Mouse (Mus musculus) brain, embryonic 14.5 days (tissue): ENCODE data around the gene Aarsd1. TPM values are rescaled to one million over a fixed set of nuclear protein-coding genes. Genes with fewer than 3 reads are reported as not detected.
"Not testable (repeated sequence)": the region's sequence is repeated elsewhere in the genome, so short reads cannot be mapped to it uniquely, and the experiment has no call there.

Experiments used
- DNase-seq: peaks from one replicate; pipeline ENCODE4 v3.0.0-alpha.2; 2011; ENCODE audit warnings: low read depth
- CTCF ChIP-seq: fragments of 200-500 bp; IDR thresholded peaks from 2 replicates; pipeline ENCODE4 v1.5.1; 2012; ENCODE audit warnings: inconsistent platforms, mild to moderate bottlenecking, moderate library complexity, borderline replicate concordance; ENCODE audit not compliant: insufficient read depth, insufficient read length; ENCODE audit errors: extremely low read depth
- POLR2A ChIP-seq: fragments of 200-500 bp; IDR thresholded peaks from 2 replicates; pipeline ENCODE4 v1.6.1; 2012; ENCODE audit warnings: mild to moderate bottlenecking, inconsistent platforms, borderline replicate concordance; ENCODE audit not compliant: poor library complexity, insufficient read depth, insufficient read length, severe bottlenecking; ENCODE audit errors: extremely low read depth
- polyA plus RNA-seq: library from polyadenylated mRNA; depleted of rRNA; stranded (reverse); fragments of >200 nt; gene quantifications from 2 replicates; pipeline ENCODE4 v1.2.3, GENCODE M21; 2012; rRNA removed

Gene Aarsd1
- polyA plus RNA-seq, 1 experiment: 53.6 TPM

GRCm38 (mm10) chr11:101381817-101382216, 35.6 kb downstream of the Aarsd1 start:
- TF ChIP-seq POLR2A (no peak), CTCF (no peak)
- DNase-seq: peak; percentile 14

- no peak for TF ChIP-seq CTCF
- no peak for TF ChIP-seq POLR2A
- DNase-seq: no peak
Observed at GRCm38 (mm10) chr11:101378926-101379325, 38.5 kb downstream of the Aarsd1 start.

- DNase-seq: not testable (repeated sequence)
Observed at GRCm38 (mm10) chr11:101378196-101378595, 39.2 kb downstream of the Aarsd1 start.

GRCm38 (mm10) chr11:101374421-101374938, 42.9 kb downstream of the Aarsd1 start:
- DNase-seq: no peak

GRCm38 (mm10) chr11:101370141-101370540, 47.3 kb downstream of the Aarsd1 start:
- no peak for DNase-seq
- TF ChIP-seq CTCF: no peak
- no peak for TF ChIP-seq POLR2A

More at GRCm38 (mm10) chr11:101374421-101374938, 42.9 kb downstream of the Aarsd1 start:
- TF ChIP-seq POLR2A (no peak), CTCF (no peak)

- no peak for DNase-seq
- TF ChIP-seq POLR2A (no peak), CTCF (no peak)
Observed at GRCm38 (mm10) chr11:101367326-101367935, 50.0 kb downstream of the Aarsd1 start, which contains the start of gene G6pc. TSS of gene G6pc (plus strand) at chr11:101367561.

GRCm38 (mm10) chr11:101364531-101364931, 52.9 kb downstream of the Aarsd1 start:
- TF ChIP-seq POLR2A: no peak
- TF ChIP-seq CTCF: no peak
- DNase-seq: no peak

- TF ChIP-seq POLR2A: no peak
- TF ChIP-seq CTCF: no peak
- peak; percentile 2 for DNase-seq
Observed at GRCm38 (mm10) chr11:101360651-101361113, 56.7 kb downstream of the Aarsd1 start.

GRCm38 (mm10) chr11:101359776-101360175, 57.6 kb downstream of the Aarsd1 start:
- no peak for DNase-seq
- no peak for TF ChIP-seq CTCF
- TF ChIP-seq POLR2A: no peak

GRCm38 (mm10) chr11:101357505-101358182, 59.8 kb downstream of the Aarsd1 start:
- TF ChIP-seq POLR2A (no peak), CTCF (no peak)
- no peak for DNase-seq

Other genes starting within 250 kb of the Aarsd1 start
- 2.7 and 6.9 TPM in 2 replicates for gene Cntnap1, start 247.1 kb downstream of the Aarsd1 start, polyA plus RNA-seq
- 9.5 and 12.0 TPM in 2 replicates for gene Plekhh3, start 246.3 kb downstream of the Aarsd1 start, polyA plus RNA-seq
- gene Ccr10, start 242.2 kb downstream of the Aarsd1 start, polyA plus RNA-seq: 0.19 and 0.20 TPM in 2 replicates
- gene Ezh1, start 191.2 kb downstream of the Aarsd1 start, polyA plus RNA-seq: 27.2 and 29.3 TPM in 2 replicates
- 67.7 and 79.6 TPM in 2 replicates for gene Ramp2, start 171.6 kb downstream of the Aarsd1 start, polyA plus RNA-seq
- gene Vps25, start 163.9 kb downstream of the Aarsd1 start, polyA plus RNA-seq: 55.2 and 69.3 TPM in 2 replicates
- 4.0 and 5.3 TPM in 2 replicates for gene Wnk4, start 157.0 kb downstream of the Aarsd1 start, polyA plus RNA-seq
- 0.53 and 0.79 TPM in 2 replicates for gene Cntd1, start 138.6 kb downstream of the Aarsd1 start, polyA plus RNA-seq
- gene Coa3, start 138.5 kb downstream of the Aarsd1 start, polyA plus RNA-seq: 158 and 159 TPM in 2 replicates
- 102 and 107 TPM in 2 replicates for gene Becn1, start 115.3 kb downstream of the Aarsd1 start, polyA plus RNA-seq
- 126 and 149 TPM in 2 replicates for gene Psme3, start 101.4 kb downstream of the Aarsd1 start, polyA plus RNA-seq
- gene Aoc2, start 92.6 kb downstream of the Aarsd1 start, polyA plus RNA-seq: 10.1 and 11.5 TPM in 2 replicates
- gene Aoc3, start 87.0 kb downstream of the Aarsd1 start, polyA plus RNA-seq: 0.30 and 0.49 TPM in 2 replicates
- not detected in 2 replicates for gene G6pc, start 50.1 kb downstream of the Aarsd1 start, polyA plus RNA-seq
- 3.6 and 3.9 TPM in 2 replicates for gene Gm27029, start 7.2 kb upstream of the Aarsd1 start, polyA plus RNA-seq
- gene Rundc1, start 7.5 kb upstream of the Aarsd1 start, polyA plus RNA-seq: 29.9 and 31.2 TPM in 2 replicates
- gene Ptges3l, start 7.7 kb upstream of the Aarsd1 start, polyA plus RNA-seq: 1.9 and 2.6 TPM in 2 replicates
- gene Rpl27, start 24.7 kb upstream of the Aarsd1 start, polyA plus RNA-seq: 836 and 1,059 TPM in 2 replicates
- 2.6 and 3.2 TPM in 2 replicates for gene Ifi35, start 30.8 kb upstream of the Aarsd1 start, polyA plus RNA-seq
- gene Rnd2, start 47.4 kb upstream of the Aarsd1 start, polyA plus RNA-seq: 139 and 205 TPM in 2 replicates
- 169 and 204 TPM in 2 replicates for gene Vat1, start 48.6 kb upstream of the Aarsd1 start, polyA plus RNA-seq
- gene Brca1, start 134.3 kb upstream of the Aarsd1 start, polyA plus RNA-seq: 4.1 and 5.5 TPM in 2 replicates
- gene Nbr1, start 134.5 kb upstream of the Aarsd1 start, polyA plus RNA-seq: 118 and 119 TPM in 2 replicates
- 3.6 and 5.3 TPM in 2 replicates for gene Tmem106a, start 164.6 kb upstream of the Aarsd1 start, polyA plus RNA-seq
- gene Gm11634, start 181.6 kb upstream of the Aarsd1 start, polyA plus RNA-seq: not detected in 2 replicates
- 13.7 and 25.0 TPM in 2 replicates for gene Rdm1, start 209.6 kb upstream of the Aarsd1 start, polyA plus RNA-seq
- 18.9 and 42.0 TPM in 2 replicates for gene Arl4d, start 247.9 kb upstream of the Aarsd1 start, polyA plus RNA-seq